Mouse (Mus musculus): ENCODE measurements around the gene Dok3.

GRCm38 (mm10) chr13:55547916-55548315, 18.8 kb upstream of the Dok3 start:
- TF ChIP-seq POLR2A (IDR thresholded peaks at IDR 0.05; ENCODE audit: low read depth, low read length) (no peak), NELFE (IDR thresholded peaks at IDR 0.05; ENCODE audit: low read depth, low read length) (no peak)

All from CH12.LX (cell line).